Mouse (Mus musculus) midbrain, embryonic 15.5 days (tissue): ENCODE data around the gene Tlr4. TPM values are rescaled to one million over a fixed set of nuclear protein-coding genes. Genes with fewer than 3 reads are reported as not detected.

Experiments
- ATAC-seq: fragments of 200-750 bp; cut with Nextera tagmentation; replicated peaks from 2 replicates; pipeline ENCODE4 v1.8.0; 2017; ENCODE audit warnings: moderate TSS enrichment
- H3K27ac ChIP-seq: fragments of 300-500 bp; sonication (generic); 2 replicates; pipeline ENCODE4 v1.5.1; 2015; ENCODE audit warnings: mild to moderate bottlenecking, inconsistent platforms
- H3K27me3 ChIP-seq: fragments of 300-500 bp; sonication (generic); replicated peaks from 2 replicates; pipeline ENCODE4 v1.6.1; 2015; ENCODE audit warnings: inconsistent platforms
- H3K36me3 ChIP-seq: fragments of 300-500 bp; sonication (generic); replicated peaks from 2 replicates; pipeline ENCODE4 v1.6.1; 2015; ENCODE audit warnings: inconsistent platforms
- H3K4me1 ChIP-seq: fragments of 300-500 bp; sonication (generic); 2 replicates; pipeline ENCODE4 v1.6.1; 2015; ENCODE audit warnings: inconsistent platforms
- H3K4me2 ChIP-seq: fragments of 300-500 bp; sonication (generic); 2 replicates; pipeline ENCODE4 v1.6.1; 2015; ENCODE audit warnings: inconsistent platforms, mild to moderate bottlenecking, moderate library complexity
- H3K4me3 ChIP-seq: fragments of 300-500 bp; sonication (generic); 2 replicates; pipeline ENCODE4 v1.5.1; 2015; ENCODE audit warnings: mild to moderate bottlenecking, inconsistent platforms
- H3K9ac ChIP-seq: fragments of 300-500 bp; sonication (generic); 2 replicates; pipeline ENCODE4 v1.6.1; 2015; ENCODE audit warnings: mild to moderate bottlenecking, inconsistent platforms
- H3K9me3 ChIP-seq: fragments of 300-500 bp; sonication (generic); 2 replicates; pipeline ENCODE4 v1.6.1; 2016; ENCODE audit warnings: inconsistent platforms
- WGBS: fragments of 180-500 bp; shearing (Covaris S2); methylation state at CpG from one replicate; pipeline ENCODE4 v1.1.7; 2015; ENCODE audit warnings: mixed read lengths; 5-methylcytosine and 5-hydroxymethylcytosine counted together
- polyA plus RNA-seq: library from polyadenylated mRNA; unstranded; fragments of >200 nt; fragmentation: Nextera tagmentation; extraction: Ambion mirVana; gene quantifications from 2 replicates; pipeline ENCODE4 v1.2.1, GENCODE M21; 2015

Tlr4 gene
- polyA plus RNA-seq, 1 experiment from 2014 or later = 0.94 TPM

GRCm38 (mm10) chr4:66852011-66852410 lies 24.6 kb downstream of the Tlr4 start:
- H3K27me3 ChIP-seq = no peaks in the 10 kb centered on the region
- no peaks in the 10 kb centered on the region for H3K4me1 ChIP-seq
- no peaks in the 10 kb centered on the region for H3K9me3 ChIP-seq
- H3K27ac ChIP-seq = no peak overlapping the region
- no peaks in the 10 kb centered on the region for H3K36me3 ChIP-seq
- H3K4me2 ChIP-seq = no peak overlapping the region
- no peak overlapping the region for H3K9ac ChIP-seq
- H3K4me3 ChIP-seq = no peak overlapping the region
- no peak for ATAC-seq
- 83% methylated on average over 3 of the region's 3 CpGs for WGBS

- Histone ChIP-seq H3K4me2 (no peak overlapping the region), H3K4me3 (no peak overlapping the region), H3K4me1 (no peaks in the 10 kb centered on the region), H3K9ac (no peak overlapping the region), H3K27ac (no peak overlapping the region), H3K27me3 (no peaks in the 10 kb centered on the region), H3K9me3 (no peaks in the 10 kb centered on the region), H3K36me3 (no peaks in the 10 kb centered on the region)
- 98% methylated on average over 1 of the region's 1 CpGs for WGBS
- no peak for ATAC-seq
These were observed 29.6 kb downstream of the Tlr4 start for GRCm38 (mm10) chr4:66856992-66857391.

- no peak overlapping the region for H3K27ac ChIP-seq
- no peaks in the 10 kb centered on the region for H3K27me3 ChIP-seq
- no peak overlapping the region for H3K4me3 ChIP-seq
- WGBS = 54% methylated on average over 7 of the region's 7 CpGs
- no peak overlapping the region for H3K4me2 ChIP-seq
- peak; percentile 79 for ATAC-seq
- H3K4me1 ChIP-seq = no peaks in the 10 kb centered on the region; the same call in 1 of the 2 replicates
- H3K9me3 ChIP-seq = no peaks in the 10 kb centered on the region
- no peaks in the 10 kb centered on the region for H3K36me3 ChIP-seq
- H3K9ac ChIP-seq = no peak overlapping the region
These were observed 42.5 kb downstream of the Tlr4 start for GRCm38 (mm10) chr4:66869919-66870318.

GRCm38 (mm10) chr4:66872026-66872425 lies 44.6 kb downstream of the Tlr4 start:
- H3K4me3 ChIP-seq = no peak overlapping the region
- no peak overlapping the region for H3K4me2 ChIP-seq
- peak; percentile 70; the same call in 1 of the 2 replicates for ATAC-seq
- WGBS = 64% methylated on average over 5 of the region's 5 CpGs
- no peaks in the 10 kb centered on the region for H3K27me3 ChIP-seq
- no peaks in the 10 kb centered on the region; the same call in 1 of the 2 replicates for H3K4me1 ChIP-seq
- H3K9me3 ChIP-seq = no peaks in the 10 kb centered on the region
- H3K36me3 ChIP-seq = no peaks in the 10 kb centered on the region
- no peak overlapping the region for H3K9ac ChIP-seq
- peak overlapping the region; percentile 13; the same call in 1 of the 2 replicates for H3K27ac ChIP-seq

- H3K9ac ChIP-seq = no peak overlapping the region
- no peaks in the 10 kb centered on the region; the same call in 1 of the 2 replicates for H3K4me1 ChIP-seq
- no peak for ATAC-seq
- H3K27ac ChIP-seq = no peak overlapping the region
- H3K4me3 ChIP-seq = no peak overlapping the region
- H3K4me2 ChIP-seq = no peak overlapping the region
- no peaks in the 10 kb centered on the region for H3K36me3 ChIP-seq
- H3K27me3 ChIP-seq = no peaks in the 10 kb centered on the region
- H3K9me3 ChIP-seq = no peaks in the 10 kb centered on the region
These were observed 46.0 kb downstream of the Tlr4 start for GRCm38 (mm10) chr4:66873342-66873741.

GRCm38 (mm10) chr4:66875751-66876150 lies 48.4 kb downstream of the Tlr4 start:
- no peak for ATAC-seq
- Histone ChIP-seq H3K4me1 (no peaks in the 10 kb centered on the region), H3K9me3 (no peaks in the 10 kb centered on the region), H3K4me3 (no peak overlapping the region), H3K27me3 (no peaks in the 10 kb centered on the region), H3K36me3 (no peaks in the 10 kb centered on the region), H3K4me2 (no peak overlapping the region), H3K27ac (no peak overlapping the region), H3K9ac (no peak overlapping the region)
- WGBS = 82% methylated on average over 4 of the region's 4 CpGs

GRCm38 (mm10) chr4:66877609-66878008 lies 50.2 kb downstream of the Tlr4 start:
- H3K4me1 ChIP-seq = no peaks in the 10 kb centered on the region
- H3K4me3 ChIP-seq = no peak overlapping the region
- no peaks in the 10 kb centered on the region for H3K36me3 ChIP-seq
- H3K4me2 ChIP-seq = no peak overlapping the region
- no peaks in the 10 kb centered on the region for H3K9me3 ChIP-seq
- H3K9ac ChIP-seq = no peak overlapping the region
- H3K27me3 ChIP-seq = no peaks in the 10 kb centered on the region
- 52% methylated on average over 11 of the region's 11 CpGs for WGBS
- no peak overlapping the region for H3K27ac ChIP-seq
- ATAC-seq = peak; percentile 78; the same call in 1 of the 2 replicates

GRCm38 (mm10) chr4:66881496-66881895 lies 54.1 kb downstream of the Tlr4 start:
- ATAC-seq = no peak
- Histone ChIP-seq H3K27ac (no peak overlapping the region), H3K9ac (no peak overlapping the region), H3K4me2 (no peak overlapping the region), H3K4me1 (no peaks in the 10 kb centered on the region), H3K36me3 (no peaks in the 10 kb centered on the region), H3K27me3 (no peaks in the 10 kb centered on the region), H3K9me3 (no peaks in the 10 kb centered on the region), H3K4me3 (no peak overlapping the region)
- WGBS = 95% methylated on average over 1 of the region's 1 CpGs

GRCm38 (mm10) chr4:66883264-66883663 lies 55.9 kb downstream of the Tlr4 start:
- no peak for ATAC-seq
- Histone ChIP-seq H3K27me3 (no peaks in the 10 kb centered on the region), H3K9ac (no peak overlapping the region), H3K4me1 (no peaks in the 10 kb centered on the region), H3K9me3 (no peaks in the 10 kb centered on the region), H3K36me3 (no peaks in the 10 kb centered on the region), H3K27ac (no peak overlapping the region), H3K4me2 (no peak overlapping the region), H3K4me3 (no peak overlapping the region)
- 96% methylated on average over 5 of the region's 5 CpGs for WGBS

GRCm38 (mm10) chr4:66894547-66894946 lies 67.2 kb downstream of the Tlr4 start:
- no peaks in the 10 kb centered on the region for H3K4me1 ChIP-seq
- no peak overlapping the region for H3K9ac ChIP-seq
- no peak overlapping the region for H3K27ac ChIP-seq
- 50% methylated on average over 2 of the region's 2 CpGs for WGBS
- H3K4me2 ChIP-seq = no peak overlapping the region
- H3K4me3 ChIP-seq = no peak overlapping the region
- H3K9me3 ChIP-seq = no peaks in the 10 kb centered on the region
- H3K36me3 ChIP-seq = no peaks in the 10 kb centered on the region
- no peak for ATAC-seq
- H3K27me3 ChIP-seq = no peaks in the 10 kb centered on the region

- no peak for ATAC-seq
- no peaks in the 10 kb centered on the region for H3K36me3 ChIP-seq
- H3K4me1 ChIP-seq = no peaks in the 10 kb centered on the region
- H3K27me3 ChIP-seq = no peaks in the 10 kb centered on the region
- no peak overlapping the region for H3K4me2 ChIP-seq
- no peak overlapping the region for H3K9ac ChIP-seq
- no peak overlapping the region for H3K27ac ChIP-seq
- WGBS = 82% methylated on average over 7 of the region's 7 CpGs
- no peak overlapping the region for H3K4me3 ChIP-seq
- no peaks in the 10 kb centered on the region for H3K9me3 ChIP-seq
These were observed 67.6 kb downstream of the Tlr4 start for GRCm38 (mm10) chr4:66894981-66895380.

GRCm38 (mm10) chr4:66900126-66900525 lies 72.7 kb downstream of the Tlr4 start:
- Histone ChIP-seq H3K9ac (no peak overlapping the region), H3K4me2 (no peak overlapping the region), H3K36me3 (no peaks in the 10 kb centered on the region), H3K27ac (no peak overlapping the region), H3K4me1 (no peaks in the 10 kb centered on the region), H3K9me3 (no peaks in the 10 kb centered on the region), H3K4me3 (no peak overlapping the region), H3K27me3 (no peaks in the 10 kb centered on the region)
- ATAC-seq = no peak

GRCm38 (mm10) chr4:66901498-66901897 lies 74.1 kb downstream of the Tlr4 start:
- Histone ChIP-seq H3K4me2 (no peak overlapping the region), H3K4me3 (no peak overlapping the region), H3K27ac (no peak overlapping the region), H3K9me3 (no peaks in the 10 kb centered on the region), H3K27me3 (no peaks in the 10 kb centered on the region), H3K9ac (no peak overlapping the region), H3K36me3 (no peaks in the 10 kb centered on the region), H3K4me1 (no peaks in the 10 kb centered on the region)
- no peak for ATAC-seq

GRCm38 (mm10) chr4:66908376-66908775 lies 81.0 kb downstream of the Tlr4 start:
- no peaks in the 10 kb centered on the region for H3K27me3 ChIP-seq
- no peak overlapping the region for H3K9ac ChIP-seq
- no peak overlapping the region for H3K27ac ChIP-seq
- H3K4me2 ChIP-seq = no peak overlapping the region
- no peak overlapping the region for H3K4me3 ChIP-seq
- no peaks in the 10 kb centered on the region for H3K9me3 ChIP-seq
- no peaks in the 10 kb centered on the region for H3K4me1 ChIP-seq
- H3K36me3 ChIP-seq = no peaks in the 10 kb centered on the region
- no peak for ATAC-seq
